In genomic region chr9:28285016-28285415, GRCm38 (mm10) we compare ENCODE assay signal across 16 mouse cellular contexts.
"Had no signal": no experiment of that assay in that cellular context is flagged by ENCODE, and none has a peak within 500 bp of the region (broad histone marks: within the 10 kb centered on the region; RNA-seq: fewer than 3 reads in every experiment).

No protein-coding gene starts in this region.

- H3K27me3 ChIP-seq: neural tube, embryonic 13.5 days; neural tube, embryonic 15.5 days; stomach, embryonic 15.5 days had no signal

- H3K4me3 ChIP-seq: neural tube, embryonic 13.5 days; neural tube, embryonic 15.5 days; stomach, embryonic 15.5 days had no signal

- H3K9me3 ChIP-seq: neural tube, embryonic 13.5 days; neural tube, embryonic 15.5 days; stomach, embryonic 15.5 days had no signal

- H3K4me1 ChIP-seq: stomach, embryonic 15.5 days had no signal

- H3K27ac ChIP-seq: neural tube, embryonic 13.5 days; neural tube, embryonic 15.5 days; stomach, embryonic 15.5 days; stomach, postnatal 0 days had no signal

- H3K36me3 ChIP-seq: neural tube, embryonic 13.5 days; neural tube, embryonic 15.5 days; stomach, embryonic 15.5 days had no signal

- DNase-seq: retina, postnatal 1 day; right cerebral cortex, adult 18-20 months; right cerebral cortex, postnatal 14 days; right cerebral cortex, postnatal 25 days; right cerebral cortex, postnatal 4 days; spleen, adult 18-20 months; thymus, adult 18-20 months; thymus, adult 2 months; thymus, postnatal 14 days; thymus, postnatal 25 days; thymus, postnatal 36 days; thymus, postnatal 4 days had no signal
